Mouse (Mus musculus) retina, postnatal 7 days (tissue): ENCODE data around the gene Kidins220.

Source experiments
- DNase-seq: peaks from one replicate; pipeline ENCODE4 v3.0.0-alpha.2; 2012; ENCODE audit warnings: low read depth, low spot score

The Kidins220 gene

GRCm38 (mm10) chr12:25092027-25092704 is 117.4 kb downstream of the Kidins220 start:
- peak; percentile 74 for DNase-seq

- DNase-seq: no peak
These were observed 118.1 kb downstream of the Kidins220 start for GRCm38 (mm10) chr12:25092751-25093211.

GRCm38 (mm10) chr12:25093241-25093774 is 118.6 kb downstream of the Kidins220 start:
- DNase-seq: no peak

- no peak for DNase-seq
These were observed 120.1 kb downstream of the Kidins220 start for GRCm38 (mm10) chr12:25094621-25095521.

- no peak for DNase-seq
These were observed 120.8 kb downstream of the Kidins220 start for GRCm38 (mm10) chr12:25095538-25095937.

- DNase-seq: peak; percentile 87
These were observed 121.4 kb downstream of the Kidins220 start for GRCm38 (mm10) chr12:25095974-25096639.

GRCm38 (mm10) chr12:25096640-25097051 is 121.9 kb downstream of the Kidins220 start:
- DNase-seq: no peak

- no peak for DNase-seq
These were observed 122.2 kb downstream of the Kidins220 start, which contains the start of gene Id2 for GRCm38 (mm10) chr12:25097052-25097209. Gene Id2, minus strand, starts transcription at chr12:25097140.

GRCm38 (mm10) chr12:25097210-25098160 is 122.8 kb downstream of the Kidins220 start:
- DNase-seq: no peak

GRCm38 (mm10) chr12:25098161-25098550 is 123.4 kb downstream of the Kidins220 start:
- DNase-seq: no peak

- DNase-seq: peak; percentile 65
These were observed 124.0 kb downstream of the Kidins220 start for GRCm38 (mm10) chr12:25098561-25099312.

- DNase-seq: no peak
These were observed 124.5 kb downstream of the Kidins220 start for GRCm38 (mm10) chr12:25099313-25099562.

- DNase-seq: no peak
These were observed 125.1 kb downstream of the Kidins220 start for GRCm38 (mm10) chr12:25099563-25100408.

- no peak for DNase-seq
These were observed 125.9 kb downstream of the Kidins220 start for GRCm38 (mm10) chr12:25100411-25101217.

GRCm38 (mm10) chr12:25101389-25101788 is 126.7 kb downstream of the Kidins220 start:
- no peak for DNase-seq

- DNase-seq: no peak
These were observed 129.2 kb downstream of the Kidins220 start for GRCm38 (mm10) chr12:25103911-25104310.

GRCm38 (mm10) chr12:25104541-25104940 is 129.8 kb downstream of the Kidins220 start:
- DNase-seq: no peak

- DNase-seq: no peak
These were observed 134.1 kb downstream of the Kidins220 start for GRCm38 (mm10) chr12:25108865-25109264.
